Mouse (Mus musculus): ENCODE measurements around the gene St3gal4.
A peak's percentile ranks its signal among the peaks of the same experiment; 100 is the strongest.
"Not testable (repeated sequence)": the region's sequence is repeated elsewhere in the genome, so short reads cannot be mapped to it uniquely, and the experiment has no call there.

Gene St3gal4

DNA sequence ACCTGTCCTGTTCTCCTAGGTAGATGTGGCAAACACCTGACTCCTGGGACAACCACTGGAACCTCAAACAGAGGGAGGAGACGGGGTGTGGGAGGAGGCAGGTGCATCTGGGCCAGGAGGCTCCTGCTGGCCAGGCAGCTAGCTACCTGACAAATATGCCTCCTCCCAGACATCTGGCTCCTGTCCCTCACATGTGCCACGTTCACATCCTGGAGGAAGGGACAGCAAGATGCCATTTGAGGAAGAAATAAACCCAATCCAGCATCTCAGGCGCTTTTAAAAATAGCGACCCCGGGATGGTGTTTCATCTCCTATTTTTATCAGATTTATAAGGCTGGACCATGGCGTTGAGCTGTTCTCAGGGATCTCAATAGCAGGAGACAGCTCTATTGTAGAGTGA, at the start of gene St3gal4:
Gene St3gal4 (minus strand): TSS at position 101 of the 400 bp plus-strand sequence.
- DNase-seq: no peak

DNA sequence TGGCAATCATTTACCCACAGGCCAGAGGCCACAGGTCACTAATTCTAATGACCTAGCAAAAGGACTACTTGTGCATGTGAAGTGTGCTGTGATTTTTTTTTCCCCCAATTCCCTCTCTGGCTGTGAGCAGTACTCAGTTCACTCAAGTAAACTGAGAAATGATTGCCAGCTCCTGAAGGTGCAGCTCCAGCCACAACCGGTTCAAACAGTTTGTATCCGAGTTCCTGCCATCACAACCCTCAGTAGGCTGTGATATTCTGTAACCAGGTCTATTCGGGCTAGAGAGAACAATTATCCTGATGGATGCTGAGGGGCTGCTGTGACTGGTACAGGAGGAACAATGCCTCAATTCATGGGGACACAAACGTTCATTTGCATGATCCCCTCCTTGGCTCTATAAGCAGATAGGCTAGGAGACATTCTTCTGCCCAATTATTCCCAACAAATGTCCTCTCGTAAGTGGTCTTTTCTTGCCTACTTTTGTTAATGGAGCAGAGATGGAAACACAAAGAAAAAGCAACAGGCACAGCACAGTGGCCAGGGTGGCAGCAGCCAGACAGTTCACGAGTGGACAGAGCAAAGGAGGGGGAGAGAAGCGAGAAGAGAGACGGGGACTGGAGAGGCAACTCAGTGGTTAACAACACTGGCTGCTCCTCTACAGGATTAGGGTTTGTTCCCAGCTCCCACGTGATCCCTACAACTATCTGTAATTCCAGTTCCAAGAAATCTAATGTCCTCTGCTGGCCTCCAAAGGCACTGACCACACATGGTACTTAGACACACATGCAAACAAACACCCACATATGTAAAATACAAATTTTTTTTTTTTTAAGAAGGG, 47.9 kb upstream of the St3gal4 start:
- peak; percentile 23 for DNase-seq

DNA sequence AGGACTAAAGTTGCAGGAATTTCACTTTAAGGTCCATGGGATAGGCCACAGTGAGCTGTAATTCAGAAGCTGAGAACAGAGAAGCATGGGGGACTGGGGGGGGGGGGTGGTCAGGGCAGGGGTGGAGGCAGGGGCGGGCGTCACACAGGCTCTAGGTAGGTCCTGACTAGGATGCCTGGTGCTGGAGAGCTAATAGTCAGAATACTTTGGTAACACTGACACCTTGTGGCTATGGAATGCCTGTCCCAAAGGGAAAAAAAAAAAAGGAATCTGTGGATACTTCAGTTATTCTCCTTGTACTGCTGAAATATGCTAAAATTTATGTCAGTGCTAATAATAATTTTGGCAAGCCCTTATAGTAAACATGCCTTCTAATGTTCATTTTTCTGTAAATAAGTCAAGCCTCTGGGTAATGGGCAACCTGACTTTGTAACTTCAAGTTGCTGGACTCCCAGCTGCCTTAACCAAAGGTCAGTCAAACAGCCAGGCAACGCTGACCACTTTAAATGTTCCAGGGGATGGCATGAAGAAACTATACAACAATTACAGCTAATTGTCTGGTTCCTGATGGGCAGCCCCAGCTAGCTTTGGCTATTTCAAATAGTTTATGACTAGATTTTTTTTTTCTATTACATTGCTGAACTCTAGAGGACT, 47.2 kb upstream of the St3gal4 start:
- peak; percentile 77 for DNase-seq

DNA sequence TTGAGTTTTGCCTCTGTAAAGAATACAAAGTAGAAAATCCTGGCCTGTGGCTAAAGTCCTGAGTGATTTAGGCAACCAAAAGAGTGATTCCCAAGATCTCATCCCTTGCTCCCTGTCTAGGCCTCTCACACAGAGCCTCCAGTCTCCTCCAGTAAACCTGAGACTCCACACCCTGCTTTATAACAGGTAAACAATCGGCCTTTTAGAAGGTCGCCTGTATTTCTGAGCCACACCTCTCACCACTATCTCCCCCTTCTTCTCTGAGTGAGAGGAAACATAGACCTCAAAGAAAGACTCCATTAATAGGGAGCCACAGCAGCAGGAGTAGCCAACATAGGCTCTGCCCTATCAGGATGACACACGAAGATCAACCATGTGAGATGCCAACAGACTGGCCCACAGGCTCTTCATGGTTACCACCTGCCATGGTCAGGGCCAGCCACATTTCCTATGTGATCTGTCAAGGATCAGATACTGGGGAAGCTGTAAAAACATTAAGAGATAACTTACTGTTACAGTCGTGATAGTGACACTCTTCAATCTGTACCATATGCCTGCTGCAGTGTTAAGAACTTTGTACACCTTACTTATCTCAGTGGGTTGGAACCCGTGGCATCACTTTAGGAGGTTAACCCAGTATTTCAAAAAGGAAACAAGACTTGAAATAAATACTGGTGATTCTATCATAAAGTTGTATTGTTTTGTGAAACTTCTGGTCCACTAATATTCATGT, 45.2 kb upstream of the St3gal4 start:
- no peak for DNase-seq

DNA sequence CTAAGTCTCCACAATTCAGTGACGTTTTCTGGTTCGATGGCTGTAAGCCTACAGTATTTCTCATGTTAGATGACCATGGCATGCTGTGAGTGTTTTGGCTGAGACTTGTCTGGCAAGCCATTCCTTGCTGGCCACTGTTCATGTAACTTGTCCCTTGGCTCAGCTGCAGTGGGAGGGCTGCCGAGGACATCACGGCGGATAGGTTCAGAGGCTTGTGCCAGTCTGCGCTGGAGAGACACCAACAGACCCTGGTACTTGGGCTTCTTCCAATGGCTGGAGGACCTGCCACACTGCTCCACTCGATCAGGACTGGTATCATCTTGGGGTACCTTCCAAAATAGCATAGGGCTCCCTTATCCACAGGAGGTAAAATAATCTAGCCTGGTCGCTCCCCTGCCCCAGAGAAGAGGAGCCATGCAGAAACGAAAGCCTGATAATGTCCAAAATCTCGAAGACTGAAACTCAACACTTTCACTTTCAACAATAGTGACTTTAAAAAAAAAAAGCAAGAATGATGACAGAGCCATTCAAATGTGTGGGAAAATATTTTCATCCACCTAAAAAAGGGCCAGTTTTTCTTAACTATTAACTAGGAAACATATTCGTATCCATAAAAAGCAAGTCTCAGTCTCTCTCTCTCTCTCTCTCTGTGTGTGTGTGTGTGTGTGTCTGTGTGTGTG, 44.1 kb upstream of the St3gal4 start:
- no peak for DNase-seq

DNA sequence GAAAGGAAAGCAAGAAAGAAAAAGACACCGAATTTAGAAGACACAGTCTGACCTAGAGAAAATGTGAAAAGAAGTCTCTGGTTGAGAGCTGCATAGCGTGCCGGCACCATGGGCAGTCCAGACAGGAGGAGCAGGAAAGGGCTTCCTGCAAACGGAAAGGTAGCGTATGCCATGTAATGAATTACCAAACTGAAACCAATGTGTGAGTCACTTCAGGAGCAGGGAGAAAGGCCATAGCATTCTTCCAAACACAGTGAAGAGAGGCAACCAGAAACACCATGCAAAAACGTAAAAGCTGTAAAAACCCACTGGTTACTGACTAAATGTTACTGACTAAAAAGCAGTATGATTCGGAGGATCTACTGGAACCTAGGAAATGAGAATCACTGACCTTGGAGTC, 42.7 kb upstream of the St3gal4 start:
- no peak for DNase-seq

DNA sequence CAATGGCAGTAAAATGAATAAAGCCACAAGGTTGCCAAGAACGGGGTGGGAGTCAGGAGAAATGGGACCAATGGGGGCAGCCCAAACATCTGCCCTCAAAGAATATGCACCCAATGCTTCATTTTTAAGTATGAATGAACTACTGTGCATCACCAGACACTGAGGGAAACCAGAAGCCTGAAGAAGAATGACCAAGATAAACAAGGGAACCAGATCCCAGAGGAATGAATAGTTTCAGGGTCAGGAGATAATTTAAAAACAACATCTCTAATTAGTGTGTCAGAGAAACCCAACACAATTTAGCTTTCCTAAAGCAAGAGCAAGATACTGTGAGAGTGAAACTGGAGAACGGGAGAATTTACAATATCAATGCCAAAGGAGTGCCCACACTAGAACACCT, 41.6 kb upstream of the St3gal4 start:
- no peak for DNase-seq

DNA sequence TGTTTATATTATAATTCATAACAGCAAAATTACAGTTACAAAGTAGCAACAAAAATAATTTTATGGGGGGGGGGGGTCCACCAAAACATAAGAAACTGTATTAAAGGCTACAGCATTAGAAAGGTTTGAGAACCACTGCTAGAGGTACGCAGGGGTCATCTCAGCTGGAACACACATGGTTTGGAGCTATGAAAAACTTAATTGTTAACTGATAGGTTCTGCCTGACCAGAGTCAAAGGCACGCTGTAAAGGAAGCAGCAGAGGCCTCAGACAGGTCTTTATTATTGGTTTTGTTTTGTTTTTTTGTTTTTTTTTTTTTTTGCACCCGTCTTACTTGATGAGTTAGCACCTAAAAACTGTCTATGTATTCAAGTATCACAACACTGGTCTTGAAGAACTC, 39.4 kb upstream of the St3gal4 start:
- DNase-seq: no peak

DNA sequence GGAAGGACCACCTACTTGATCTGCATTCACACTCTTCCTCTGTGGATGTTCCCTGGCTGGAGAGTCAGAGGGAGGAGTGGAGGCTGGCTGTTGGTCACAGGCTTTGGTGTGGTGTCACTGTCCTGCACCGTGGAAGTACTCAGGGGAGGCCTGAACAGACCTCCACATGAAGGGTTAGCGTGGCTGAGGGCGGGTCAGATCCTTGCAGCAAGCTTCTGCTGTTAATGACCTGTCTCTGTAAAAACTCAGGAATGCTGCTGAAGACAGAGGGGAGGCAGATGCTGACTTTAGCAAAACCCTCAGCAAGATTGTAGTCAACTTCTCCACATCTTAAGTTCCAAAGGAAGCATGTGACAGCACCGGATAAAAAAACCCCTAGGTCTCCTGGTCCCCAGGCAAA, 37.8 kb upstream of the St3gal4 start:
- DNase-seq: no peak

DNA sequence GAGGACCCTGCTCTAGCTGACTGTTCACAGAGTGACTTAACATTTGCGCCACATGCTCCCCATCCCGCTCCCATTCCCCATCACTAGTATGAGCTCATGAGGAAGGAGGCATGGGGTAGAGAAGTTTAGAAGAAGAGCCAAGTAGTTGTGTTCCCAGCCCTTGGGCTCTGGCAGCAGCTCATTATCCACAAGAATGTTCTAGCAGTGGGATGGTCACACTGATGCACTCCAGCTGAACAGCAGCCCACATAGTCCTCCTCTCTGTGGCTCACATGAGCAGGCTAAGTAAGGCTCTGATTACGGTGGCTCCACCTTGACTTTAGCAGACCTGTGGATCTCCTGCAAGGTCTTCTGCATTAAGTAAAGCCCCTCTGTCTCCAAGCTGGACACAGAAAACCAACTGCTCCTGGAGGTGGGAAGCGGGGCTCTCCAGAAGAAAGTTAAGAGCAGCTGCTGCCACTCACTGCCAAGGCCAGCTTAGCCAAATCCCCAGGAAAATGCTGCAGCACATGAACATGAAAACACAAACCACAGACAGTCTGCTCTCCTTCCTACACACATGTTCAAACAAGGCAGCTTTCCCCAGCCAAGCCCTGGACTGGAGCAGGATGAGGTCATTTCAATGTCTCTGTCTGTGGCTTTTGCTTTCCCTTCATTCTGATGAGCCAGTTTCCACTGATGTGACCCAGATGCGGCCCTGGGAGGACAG, 37.1 kb upstream of the St3gal4 start:
- DNase-seq: no peak

DNA sequence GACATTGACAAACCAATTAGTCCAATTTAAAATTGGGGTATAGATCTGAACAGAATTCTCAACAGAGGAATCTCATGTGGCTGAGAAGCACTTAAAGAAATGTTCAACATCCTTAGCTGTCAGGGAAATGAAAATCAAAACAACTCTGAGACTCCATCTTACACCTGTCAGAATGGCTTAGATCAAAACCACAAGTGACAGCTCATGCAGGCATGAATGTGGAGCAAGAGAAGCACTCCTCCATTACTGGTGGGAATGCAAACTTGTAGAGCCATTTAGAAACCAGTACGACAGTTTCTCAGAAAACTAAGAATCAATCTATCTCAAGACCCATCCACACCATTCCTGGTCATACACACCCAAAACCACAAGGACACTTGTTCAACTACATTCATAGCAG, 33.9 kb upstream of the St3gal4 start:
- DNase-seq: no peak

DNA sequence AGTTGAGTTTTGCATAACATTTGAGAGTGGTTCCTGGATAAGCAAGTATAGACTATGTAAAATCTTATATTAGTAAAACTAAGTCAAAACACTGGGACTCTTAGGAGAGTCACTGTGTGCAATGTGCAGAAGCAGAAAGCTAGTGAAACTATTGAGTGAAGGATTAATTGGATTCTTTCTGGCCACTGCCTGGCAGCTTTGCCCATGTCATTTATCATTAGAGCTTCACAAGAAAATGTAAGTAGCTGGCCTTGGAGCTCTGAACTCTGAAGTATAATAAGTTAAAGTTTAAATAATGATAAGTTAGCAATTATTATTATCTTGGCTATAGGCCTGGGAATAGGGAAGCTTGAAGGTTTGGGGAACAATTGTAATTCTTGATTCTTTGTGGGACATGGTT, 29.8 kb upstream of the St3gal4 start:
- DNase-seq: not testable (repeated sequence)

DNA sequence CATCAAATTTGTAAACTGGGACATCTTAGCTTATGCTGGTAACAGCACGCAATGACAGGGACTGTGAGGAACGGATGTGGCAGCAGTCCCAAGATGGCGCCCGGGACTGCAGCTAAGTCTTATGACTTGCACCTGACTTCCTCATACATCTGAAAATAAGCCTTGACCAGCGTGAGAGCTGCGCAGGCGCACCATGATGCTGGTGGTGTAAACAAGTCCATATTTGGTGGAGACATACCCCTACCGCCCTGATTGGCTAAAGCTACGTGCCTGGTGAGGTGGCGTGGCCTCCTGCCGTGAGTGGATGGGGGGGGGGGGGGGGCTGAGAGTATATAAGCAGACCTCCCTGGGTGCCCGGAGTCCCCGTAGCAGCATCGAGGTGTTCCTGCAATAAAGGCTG, 28.2 kb upstream of the St3gal4 start:
- DNase-seq: not testable (repeated sequence)

DNA sequence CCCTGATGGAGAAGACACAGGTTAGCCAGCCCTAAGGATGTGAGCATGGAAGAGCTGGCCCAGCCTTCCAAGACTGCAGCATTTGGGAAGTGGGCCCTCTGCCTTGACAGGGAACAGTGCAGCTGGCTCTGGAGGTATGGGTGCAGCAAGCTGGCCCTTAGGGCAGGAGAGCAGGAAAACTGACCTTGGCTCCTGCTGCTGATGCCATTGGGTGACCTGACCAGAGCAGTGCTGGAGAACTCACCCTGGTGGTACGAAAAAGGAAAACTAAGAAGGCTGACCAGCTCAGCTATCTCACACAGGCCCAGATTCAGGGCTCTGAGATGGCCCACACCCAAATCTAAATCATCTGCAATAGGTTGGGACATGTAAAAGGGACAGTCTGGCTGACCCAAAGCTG, 26.8 kb upstream of the St3gal4 start:
- no peak for DNase-seq

DNA sequence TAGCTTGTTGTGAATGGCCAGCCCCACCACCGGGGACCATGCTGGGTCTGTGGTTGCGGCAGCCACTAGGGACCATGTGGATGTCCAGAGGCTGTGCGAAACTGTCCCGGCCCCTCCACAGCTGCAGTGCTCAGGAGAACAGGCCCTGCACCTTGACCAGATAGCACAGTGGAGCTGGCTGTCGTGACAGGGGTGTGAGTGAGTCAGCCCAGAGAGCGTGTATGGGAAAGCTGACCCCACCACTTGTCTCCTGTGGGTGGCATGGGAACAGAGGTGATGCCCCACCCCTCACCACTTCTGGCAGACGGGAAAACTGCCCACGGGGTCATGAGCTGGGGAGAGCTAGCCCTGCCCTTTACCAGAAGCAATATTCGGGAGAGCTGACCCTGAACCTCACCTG, 26.1 kb upstream of the St3gal4 start:
- no peak for DNase-seq

DNA sequence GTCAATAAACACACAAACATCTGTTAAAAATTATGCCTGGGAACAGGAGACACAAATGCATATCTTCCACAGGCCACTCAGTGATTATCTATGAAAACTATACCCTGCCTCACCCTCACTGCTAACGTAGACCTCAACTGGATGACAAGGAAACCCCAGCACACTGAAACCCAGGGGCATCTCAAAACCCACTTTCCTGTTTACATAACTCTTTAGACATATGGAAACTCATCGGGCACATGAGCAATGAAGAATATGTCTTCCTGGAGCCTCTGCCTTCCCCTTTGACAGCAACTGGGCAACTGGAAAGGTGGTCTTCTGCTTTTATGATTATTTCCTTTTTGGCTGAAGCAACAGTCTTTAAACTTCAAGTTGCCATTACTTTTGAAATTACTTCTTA, 23.2 kb upstream of the St3gal4 start:
- DNase-seq: no peak

DNA sequence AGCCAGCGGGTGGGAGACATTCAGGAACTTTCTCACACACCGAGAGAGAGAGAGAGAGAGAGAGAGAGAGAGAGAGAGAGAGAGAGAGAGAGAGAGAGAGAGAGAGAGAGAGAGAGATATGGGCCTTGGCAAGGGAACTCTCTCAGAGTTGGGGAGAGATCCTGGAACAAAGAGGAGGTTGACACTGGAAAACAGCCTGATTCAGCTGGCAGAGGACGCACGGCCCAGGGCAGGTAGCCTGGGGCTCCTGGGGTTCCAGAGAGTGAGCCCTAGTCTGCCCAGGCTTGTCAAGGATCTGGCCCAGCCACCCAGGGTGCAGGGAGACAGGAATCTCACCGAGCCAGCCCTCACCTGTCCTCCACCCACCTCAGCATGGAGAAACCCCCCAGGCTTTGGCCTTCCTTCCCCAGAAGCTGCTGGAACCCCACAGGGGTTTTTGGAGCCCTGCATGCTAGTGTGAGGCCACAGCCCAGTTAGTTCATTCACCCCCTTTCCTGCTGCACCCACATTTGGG, 20.2 kb upstream of the St3gal4 start:
- DNase-seq: no peak

DNA sequence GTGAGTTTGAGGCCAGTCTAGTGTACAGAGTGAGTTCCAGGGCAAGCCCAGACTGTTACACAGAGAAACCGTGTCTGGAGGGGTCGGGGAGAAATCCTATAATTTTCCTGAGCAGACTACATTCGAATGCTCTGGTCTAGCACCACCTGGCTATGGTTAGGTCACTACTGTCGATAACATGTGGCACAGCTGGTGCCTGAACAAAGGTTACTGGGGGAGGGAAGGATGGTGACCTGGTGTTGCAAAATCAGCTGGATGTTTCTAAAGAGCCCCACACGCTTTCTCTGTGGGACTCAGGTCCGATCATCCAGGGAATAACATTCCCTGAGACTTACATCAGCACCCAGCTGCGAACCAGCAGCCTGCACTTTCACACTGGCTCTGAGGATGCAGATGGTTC, 19.0 kb upstream of the St3gal4 start:
- no peak for DNase-seq

DNA sequence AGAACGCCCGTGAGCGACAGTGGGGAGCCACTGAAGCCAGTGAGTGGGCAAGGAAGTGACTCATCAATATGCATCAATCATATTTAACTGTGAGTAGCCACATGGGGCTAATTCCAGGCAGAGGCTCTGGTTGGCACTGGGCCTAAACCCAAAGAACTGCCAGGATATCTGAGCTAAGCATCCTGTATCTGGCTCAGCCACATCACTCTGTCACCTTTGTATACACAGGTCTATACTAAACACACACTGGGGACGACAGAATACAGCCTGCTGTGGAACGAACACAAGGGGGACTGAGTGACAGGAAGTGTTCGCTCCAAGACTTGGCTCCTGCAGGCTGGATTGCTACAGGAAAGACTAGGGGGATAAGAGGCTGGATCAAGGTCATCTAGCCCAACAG, 16.5 kb upstream of the St3gal4 start:
- no peak for DNase-seq

DNA sequence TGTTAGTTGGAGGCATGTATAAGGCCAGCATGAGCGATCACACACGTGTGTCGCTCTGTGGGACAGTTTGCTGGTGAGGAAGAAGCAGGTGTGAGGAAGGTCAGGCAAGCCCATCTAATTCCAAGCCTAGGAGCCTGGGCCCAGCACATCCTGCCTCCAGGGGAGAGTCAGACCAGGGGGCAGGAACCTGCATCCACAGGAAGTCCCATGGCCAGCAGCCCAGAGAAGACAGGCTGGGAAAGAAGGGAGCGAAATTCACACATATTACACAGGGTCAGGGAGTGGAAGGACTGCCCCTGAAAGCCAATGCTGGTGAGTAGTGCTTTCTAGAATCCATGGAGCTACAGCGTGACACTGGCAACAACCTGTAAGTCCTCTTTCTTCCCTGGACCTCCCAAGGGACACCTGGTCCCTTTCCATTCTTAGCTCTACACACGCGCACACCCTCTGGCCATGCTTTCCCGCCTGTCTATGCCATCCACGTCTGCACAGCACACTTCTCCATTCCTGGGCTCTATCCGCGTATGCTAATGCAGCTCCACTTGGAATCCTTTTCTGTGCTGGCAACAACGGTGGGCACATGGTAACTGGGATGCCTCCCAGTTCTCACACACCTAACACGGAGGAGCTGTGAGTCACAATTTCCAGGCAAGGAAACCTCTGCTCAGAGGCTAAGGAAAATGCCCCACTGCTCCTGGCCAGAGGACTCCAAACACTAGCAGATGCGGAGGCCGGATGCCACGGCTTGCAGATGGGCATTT, 12.7 kb upstream of the St3gal4 start:
- no peak for DNase-seq

DNA sequence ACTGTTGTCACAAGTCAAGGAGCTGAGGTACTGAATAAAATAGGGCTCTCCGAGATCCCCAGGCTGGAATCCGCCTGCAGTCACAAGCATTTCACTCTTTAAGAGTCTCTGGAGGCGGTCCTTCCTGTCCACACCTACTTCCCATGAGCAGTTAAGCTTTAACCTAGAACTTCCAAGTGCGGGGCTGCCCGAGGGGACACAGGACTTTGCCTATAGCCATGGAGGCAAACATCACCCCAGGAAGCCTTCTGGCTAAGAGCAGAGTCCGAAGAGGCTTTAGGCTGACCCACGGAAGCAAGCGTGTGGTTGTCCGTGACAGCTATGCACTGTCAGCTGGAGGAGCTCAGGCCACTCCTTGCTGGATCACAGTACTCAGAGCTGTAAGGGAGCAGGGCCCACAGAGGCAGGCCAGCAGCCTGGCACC, 9.9 kb upstream of the St3gal4 start:
- no peak for DNase-seq

DNA sequence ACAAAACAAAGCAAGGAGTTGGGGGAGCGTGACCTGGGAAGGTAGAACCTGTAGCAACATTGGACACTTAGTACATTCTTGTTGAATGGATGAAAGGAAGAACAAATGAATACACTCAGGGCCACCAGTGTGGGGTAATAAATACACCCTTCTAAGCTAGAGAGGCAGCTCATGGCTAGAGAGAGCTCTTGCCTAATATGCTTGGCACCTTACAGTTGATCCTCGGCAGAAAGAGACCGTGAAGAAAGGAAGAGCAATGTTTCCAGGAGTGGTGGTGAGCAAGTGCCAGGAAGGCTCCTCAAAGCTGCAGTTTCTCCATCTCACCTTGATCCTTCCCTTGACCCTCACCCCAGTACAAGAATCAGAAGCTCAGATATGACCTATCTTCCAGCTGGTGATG, 9.5 kb upstream of the St3gal4 start:
- DNase-seq: no peak

Data from embryo, embryonic 11 days (tissue).